Mouse (Mus musculus) adipose tissue, adult 10 weeks (tissue): ENCODE data around the gene Actn4. TPM values are rescaled to one million over a fixed set of nuclear protein-coding genes. Genes with fewer than 3 reads are reported as not detected.

Experiments
- polyA plus RNA-seq: library from polyadenylated mRNA; stranded (reverse); fragments of 350-450 nt; fragmentation: Illumina TruSeq; extraction: RNeasy Lipid Tissue Mini Kit (QIAGEN cat#74804); gene quantifications from one replicate; pipeline ENCODE4 v1.2.3, GENCODE M21; 2014; ENCODE audit warnings: low read depth, low replicate concordance

Gene Actn4
- 202 TPM for polyA plus RNA-seq

GRCm38 (mm10) chr7:28961927-28962670, at the start of gene Actn4:
Gene Actn4, minus strand, starts transcription at chr7:28962340.

DNA sequence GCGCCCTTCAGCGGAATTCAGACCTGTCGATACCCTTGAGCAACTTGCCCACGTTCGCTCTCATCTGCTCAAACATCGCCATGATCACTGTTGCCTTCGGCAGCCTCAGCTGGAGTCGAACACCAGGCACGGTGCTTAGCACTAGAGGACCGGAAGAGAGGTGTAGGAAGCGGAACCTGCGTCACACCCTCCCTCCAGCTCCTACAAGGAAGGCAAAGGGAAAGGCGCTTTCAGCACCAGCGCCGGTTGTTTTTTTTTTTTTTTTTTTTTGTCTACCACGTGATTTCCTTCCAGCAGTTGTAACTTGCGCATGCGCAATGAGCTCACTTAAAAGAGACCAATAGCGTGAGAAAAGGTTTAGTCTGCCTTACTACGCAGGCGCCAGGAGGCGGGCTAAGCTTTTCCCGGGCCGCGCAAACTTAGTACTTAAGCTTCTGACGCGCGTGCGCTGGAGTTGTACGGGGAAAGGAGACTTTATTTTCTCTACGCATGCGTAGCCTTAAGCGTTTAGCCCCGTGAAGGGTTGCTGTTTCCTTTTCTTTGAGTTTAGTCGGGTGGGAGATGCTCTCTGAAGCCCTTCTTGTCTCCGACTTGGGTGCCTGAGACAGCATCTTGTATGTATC, 19.6 kb upstream of the Actn4 start, which contains the start of the genes Eif3k and Map4k1:
Eif3k (minus strand) TSS at position 214 of the 623 bp plus-strand sequence.
Map4k1 (plus strand) TSS at position 400 of the 623 bp plus-strand sequence.

GRCm38 (mm10) chr7:28881199-28881598, 80.9 kb downstream of the Actn4 start, which contains the start of gene Capn12:
Gene Capn12, plus strand, starts transcription at chr7:28881422.

GRCm38 (mm10) chr7:28863540-28863939, 98.6 kb downstream of the Actn4 start, which contains the start of gene Lgals7:
Gene Lgals7, plus strand, starts transcription at chr7:28863853.

Other genes with a start within 250 kb of the Actn4 start
- gene Fbxo17, start 245.5 kb downstream of the Actn4 start, polyA plus RNA-seq = 1.5 TPM
- gene Mrps12, start 220.5 kb downstream of the Actn4 start, polyA plus RNA-seq = 76.4 TPM
- gene Sars2, start 220.3 kb downstream of the Actn4 start, polyA plus RNA-seq = 6.2 TPM
- gene Ccer2, start 206.2 kb downstream of the Actn4 start, polyA plus RNA-seq = not detected
- 88.9 TPM for gene Sirt2, start 195.6 kb downstream of the Actn4 start, polyA plus RNA-seq
- gene Nfkbib, start 194.8 kb downstream of the Actn4 start, polyA plus RNA-seq = 36.6 TPM
- gene Rinl, start 173.4 kb downstream of the Actn4 start, polyA plus RNA-seq = 5.6 TPM
- gene Hnrnpl, start 153.8 kb downstream of the Actn4 start, polyA plus RNA-seq = 246 TPM
- gene Ech1, start 137.1 kb downstream of the Actn4 start, polyA plus RNA-seq = 361 TPM
- gene Lgals4, start 128.5 kb downstream of the Actn4 start, polyA plus RNA-seq = 39.3 TPM
- 11.5 TPM for gene Lgals7, start 98.5 kb downstream of the Actn4 start, polyA plus RNA-seq
- gene Capn12, start 80.9 kb downstream of the Actn4 start, polyA plus RNA-seq = 0.51 TPM
- 266 TPM for gene Eif3k, start 19.5 kb upstream of the Actn4 start, polyA plus RNA-seq
- gene Map4k1, start 19.7 kb upstream of the Actn4 start, polyA plus RNA-seq = 4.1 TPM
- 0.19 TPM for gene Ryr1, start 162.8 kb upstream of the Actn4 start, polyA plus RNA-seq
- 5.3 TPM for gene Rasgrp4, start 172.5 kb upstream of the Actn4 start, polyA plus RNA-seq
- gene Fam98c, start 193.9 kb upstream of the Actn4 start, polyA plus RNA-seq = 29.7 TPM
- 7.8 TPM for gene Ggn, start 207.9 kb upstream of the Actn4 start, polyA plus RNA-seq
- gene Spred3, start 208.1 kb upstream of the Actn4 start, polyA plus RNA-seq = 4.9 TPM
- gene Psmd8, start 218.4 kb upstream of the Actn4 start, polyA plus RNA-seq = 144 TPM